Mouse (Mus musculus) heart, postnatal 0 days (tissue): ENCODE data around the gene Ywhag. TPM values are rescaled to one million over a fixed set of nuclear protein-coding genes. Genes with fewer than 3 reads are reported as not detected.

Source experiments
- ATAC-seq: fragments of 200-750 bp; cut with Nextera tagmentation; 2 replicates; pipeline ENCODE4 v1.8.0; 2017; ENCODE audit warnings: low read depth, moderate number of reproducible peaks, moderate library complexity; ENCODE audit not compliant: insufficient read depth
- DNase-seq: peaks from one replicate; pipeline ENCODE4 v3.0.0-alpha.2; 2016; ENCODE audit warnings: low spot score
- H3K27ac ChIP-seq: fragments of 300-500 bp; sonication (generic); 2 replicates; pipeline ENCODE4 v1.5.1; 2014; ENCODE audit warnings: low read depth, mild to moderate bottlenecking
- H3K27me3 ChIP-seq: fragments of 300-500 bp; sonication (generic); 2 replicates; pipeline ENCODE4 v1.6.1; 2014; ENCODE audit warnings: low read length, mixed read lengths; ENCODE audit not compliant: control insufficient read depth, insufficient read depth
- H3K36me3 ChIP-seq: fragments of 300-500 bp; sonication (generic); replicated peaks from 2 replicates; pipeline ENCODE4 v1.6.1; 2014; ENCODE audit warnings: low read length, mixed read lengths; ENCODE audit not compliant: control insufficient read depth, insufficient read depth
- H3K4me1 ChIP-seq: fragments of 300-500 bp; sonication (generic); 2 replicates; pipeline ENCODE4 v1.6.1; 2014; ENCODE audit warnings: antibody characterized with exemption; ENCODE audit not compliant: control insufficient read depth, insufficient read depth
- H3K4me2 ChIP-seq: fragments of 300-500 bp; sonication (generic); 2 replicates; pipeline ENCODE4 v1.6.1; 2014; ENCODE audit warnings: low read depth, mild to moderate bottlenecking, low read length, moderate library complexity
- H3K4me3 ChIP-seq: fragments of 300-500 bp; sonication (generic); 2 replicates; pipeline ENCODE4 v1.5.1; 2014; ENCODE audit warnings: low read depth, low read length
- H3K9ac ChIP-seq: fragments of 300-500 bp; sonication (generic); replicated peaks from 2 replicates; pipeline ENCODE4 v1.6.1; 2014; ENCODE audit warnings: low read depth, low read length, mixed read lengths
- H3K9me3 ChIP-seq: fragments of 300-500 bp; sonication (generic); replicated peaks from 2 replicates; pipeline ENCODE4 v1.6.1; 2016; ENCODE audit warnings: low read length; ENCODE audit not compliant: control insufficient read depth
- CTCF ChIP-seq: IDR thresholded peaks from 2 replicates; pipeline ENCODE4 v1.5.1; 2016; ENCODE audit warnings: antibody characterized with exemption, control low read depth, low read depth
- EP300 ChIP-seq: IDR thresholded peaks from 2 replicates; pipeline ENCODE4 v1.6.1; 2016; ENCODE audit warnings: antibody characterized with exemption, low read depth
- WGBS: fragments of 180-500 bp; shearing (Covaris S2); extraction: QIAGEN DNeasy Blood & Tissue Kit; methylation state at CpG from one replicate; pipeline ENCODE4 v1.1.7; 2014; 5-methylcytosine and 5-hydroxymethylcytosine counted together
- polyA plus RNA-seq: library from polyadenylated mRNA; unstranded; fragments of >200 nt; fragmentation: Nextera tagmentation; extraction: Ambion mirVana; gene quantifications from 2 replicates; pipeline ENCODE4 v1.2.1, GENCODE M21; 2015
- total RNA-seq: library from RNA; depleted of rRNA; stranded (reverse); fragments of >200 nt; gene quantifications from 2 replicates; pipeline ENCODE4 v1.2.3, GENCODE M21; 2014; ENCODE audit warnings: low replicate concordance; rRNA removed

Gene Ywhag
- total RNA-seq (47.3 and 67.2 TPM in 2 replicates), polyA plus RNA-seq (137 and 149 TPM in 2 replicates)

- DNase-seq (peak; percentile 99), ATAC-seq (peak; percentile 96)
- Histone ChIP-seq H3K27me3 (no peaks in the 10 kb centered on the region), H3K9ac (peak within 1 kb of the TSS; percentile 89), H3K36me3 (peaks cover 22% of the 10 kb centered on the region), H3K4me3 (peak within 1 kb of the TSS; percentile 96), H3K4me2 (peak within 1 kb of the TSS; percentile 76), H3K9me3 (no peaks in the 10 kb centered on the region), H3K27ac (peak within 1 kb of the TSS; percentile 99), H3K4me1 (peaks cover 12% of the 10 kb centered on the region)
- TF ChIP-seq CTCF (peak; percentile 72), EP300 (peak; percentile 82)
- under 1% methylated on average over 46 of the region's 48 CpGs for WGBS
Measured at GRCm38 (mm10) chr5:135934481-135935175, at the start of gene Ywhag. Gene Ywhag, minus strand, starts transcription at chr5:135934616.

DNA sequence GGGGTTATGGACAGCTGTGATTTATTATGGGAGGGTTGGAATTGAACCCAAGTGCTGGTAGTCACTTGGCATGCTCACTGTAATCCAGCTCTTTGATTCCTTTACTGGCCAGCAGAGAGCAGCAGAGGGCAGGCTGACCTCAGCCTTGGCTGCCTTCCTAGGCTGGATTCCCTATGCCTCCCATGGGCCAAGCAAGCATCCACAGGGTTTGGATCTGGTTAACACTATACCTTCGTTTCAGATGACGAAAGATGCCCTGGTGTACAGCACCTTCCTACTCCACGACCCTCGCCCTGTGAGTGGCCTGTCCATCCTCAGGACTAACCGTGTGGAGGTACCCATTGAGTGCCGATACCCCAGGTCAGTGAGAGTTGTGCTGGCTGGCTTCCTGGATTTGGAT, 48.0 kb upstream of the Ywhag start:
- WGBS: 24% methylated on average over 6 of the region's 6 CpGs
- Histone ChIP-seq H3K9ac (no peak overlapping the region), H3K4me3 (no peak overlapping the region), H3K9me3 (no peaks in the 10 kb centered on the region), H3K36me3 (no peaks in the 10 kb centered on the region), H3K27ac (no peak overlapping the region), H3K27me3 (no peaks in the 10 kb centered on the region), H3K4me1 (no peaks in the 10 kb centered on the region), H3K4me2 (0 out of 2 replicates have a peak overlapping the region, but pooled peaks have one; percentile 10)
- TF ChIP-seq CTCF (peak; percentile 88), EP300 (no peak)
- DNase-seq (peak; percentile 58), ATAC-seq (peak; percentile 53)

DNA sequence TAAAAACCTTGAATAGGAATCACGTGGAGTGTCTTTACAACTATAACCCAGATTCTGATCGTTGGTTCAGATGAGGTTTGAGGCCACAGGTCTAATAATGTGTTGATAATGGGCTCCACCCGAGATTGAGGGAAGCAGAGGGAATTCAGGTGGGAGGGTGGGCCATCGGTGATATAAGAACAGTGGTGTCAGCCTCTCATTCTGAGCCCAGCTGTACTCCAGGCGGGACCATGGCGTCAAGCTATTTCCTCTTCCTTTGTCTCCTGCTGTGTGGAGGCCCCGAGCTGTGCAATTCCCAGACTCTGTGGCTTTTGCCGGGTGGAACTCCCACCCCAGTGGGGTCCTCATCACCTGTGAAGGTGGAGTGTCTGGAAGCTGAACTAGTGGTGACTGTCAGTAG, 45.5 kb upstream of the Ywhag start, which contains the start of gene Zp3:
Gene Zp3, plus strand, starts transcription at position 196 of the 400 bp plus-strand sequence.
- no peak for DNase-seq
- no peak for TF ChIP-seq EP300
- no peak for TF ChIP-seq CTCF
- Histone ChIP-seq H3K27me3 (no peaks in the 10 kb centered on the region), H3K4me1 (no peaks in the 10 kb centered on the region), H3K4me3 (no peak within 1 kb of the TSS), H3K9ac (no peak within 1 kb of the TSS), H3K27ac (no peak within 1 kb of the TSS), H3K9me3 (no peaks in the 10 kb centered on the region), H3K4me2 (no peak within 1 kb of the TSS), H3K36me3 (no peaks in the 10 kb centered on the region)
- 68% methylated on average over 8 of the region's 8 CpGs for WGBS
- no peak for ATAC-seq

DNA sequence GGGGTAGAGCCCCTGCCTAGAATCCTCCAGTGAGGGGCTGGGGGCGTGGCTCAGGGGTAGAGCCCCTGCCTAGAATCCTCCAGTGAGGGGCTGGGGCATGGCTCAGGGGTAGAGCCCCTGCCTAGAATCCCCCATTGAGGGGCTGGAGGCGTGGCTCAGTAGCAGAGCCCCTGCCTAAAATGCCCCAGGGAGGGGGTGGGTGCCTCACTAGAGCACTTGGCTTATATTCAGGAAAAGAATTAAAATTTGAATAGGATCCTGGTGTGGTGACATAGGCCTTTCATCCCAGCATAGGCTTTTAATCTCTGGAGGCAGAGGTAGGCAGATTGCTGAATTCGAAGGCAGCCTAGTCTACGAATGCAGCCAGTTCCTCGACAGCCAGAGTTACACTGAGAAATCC, 45.0 kb upstream of the Ywhag start:
- Histone ChIP-seq H3K27me3 (no peaks in the 10 kb centered on the region), H3K27ac (no peak overlapping the region), H3K4me1 (no peaks in the 10 kb centered on the region), H3K4me2 (no peak overlapping the region), H3K36me3 (no peaks in the 10 kb centered on the region), H3K9ac (no peak overlapping the region), H3K9me3 (no peaks in the 10 kb centered on the region), H3K4me3 (no peak overlapping the region)
- 73% methylated on average over 5 of the region's 5 CpGs for WGBS
- ATAC-seq: no peak
- no peak for DNase-seq
- TF ChIP-seq CTCF: no peak
- TF ChIP-seq EP300: no peak

DNA sequence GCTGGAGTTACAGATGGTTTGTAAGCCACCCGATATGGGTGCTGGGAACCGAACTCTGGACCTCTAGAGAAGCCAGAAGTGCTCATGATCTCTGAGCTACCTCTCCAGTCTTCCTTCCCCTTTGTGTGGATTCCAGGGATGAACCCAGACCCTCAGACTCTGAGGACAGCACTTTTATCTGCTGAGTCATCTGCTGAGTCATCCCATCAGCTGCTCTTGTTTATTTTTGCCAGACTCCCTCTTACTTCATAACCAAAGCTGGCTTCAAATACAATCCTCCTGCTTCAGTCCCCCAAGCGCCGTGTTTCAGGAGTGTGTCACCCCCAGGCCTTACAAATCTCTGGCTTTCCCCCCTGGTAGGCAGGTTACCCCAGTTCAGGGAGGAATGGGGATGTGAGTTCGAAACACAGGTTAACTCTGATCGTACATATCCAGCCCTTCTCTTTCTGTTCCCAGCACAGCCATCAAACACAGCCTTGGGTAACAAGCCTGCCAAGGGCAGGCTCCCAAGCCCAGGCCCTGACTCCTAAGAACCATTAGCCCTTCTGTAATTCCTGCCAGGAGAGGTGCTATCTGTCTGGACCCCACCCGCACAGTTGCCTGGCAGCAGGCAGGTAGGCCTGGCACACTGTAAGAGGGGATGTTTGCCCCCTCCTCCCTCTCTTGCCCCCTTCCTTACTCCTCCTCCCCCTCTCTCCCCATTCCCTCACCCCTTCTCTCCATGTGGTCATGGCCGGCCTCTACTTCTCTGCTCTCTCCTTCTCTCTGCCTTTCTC, 41.7 kb upstream of the Ywhag start:
- no peak overlapping the region for H3K27ac ChIP-seq
- H3K4me2 ChIP-seq: no peak overlapping the region
- no peaks in the 10 kb centered on the region for H3K27me3 ChIP-seq
- no peaks in the 10 kb centered on the region for H3K36me3 ChIP-seq
- 89% methylated on average over 8 of the region's 8 CpGs for WGBS
- H3K9ac ChIP-seq: no peak overlapping the region
- ATAC-seq: no peak
- H3K9me3 ChIP-seq: no peaks in the 10 kb centered on the region
- no peak for DNase-seq
- H3K4me1 ChIP-seq: no peaks in the 10 kb centered on the region
- no peak for TF ChIP-seq EP300
- H3K4me3 ChIP-seq: no peak overlapping the region
